Mouse (Mus musculus): ENCODE measurements around the gene Abca14.
A peak's percentile ranks its signal among the peaks of the same experiment; 100 is the strongest.
"Not testable (repeated sequence)": the region's sequence is repeated elsewhere in the genome, so short reads cannot be mapped to it uniquely, and the experiment has no call there.

Gene Abca14

DNA sequence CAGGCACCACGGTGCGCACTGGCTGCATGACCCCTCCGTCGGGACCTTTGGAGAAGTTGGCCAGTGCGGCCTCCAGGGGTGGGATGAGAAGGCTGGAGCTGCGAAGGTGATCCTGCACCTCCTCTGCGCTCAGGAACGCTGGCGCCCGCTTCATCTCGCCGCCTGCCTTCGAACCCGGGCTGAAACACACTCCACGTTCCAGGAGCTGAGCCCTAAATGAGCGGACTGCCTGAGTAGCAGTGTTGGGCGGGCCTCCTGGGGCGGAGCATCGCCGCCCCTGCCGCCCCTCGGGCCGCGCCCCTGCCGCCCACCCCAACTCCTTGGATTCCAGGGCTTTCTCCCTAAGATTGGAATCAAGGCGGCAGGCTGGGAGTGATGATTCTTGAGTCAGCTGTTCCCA lies 2.0 kb upstream of the Abca14 start, which contains the start of gene Crym:
Gene Crym, minus strand, starts transcription at position 341 of the 400 bp plus-strand sequence.
- DNase-seq, result no peak

DNA sequence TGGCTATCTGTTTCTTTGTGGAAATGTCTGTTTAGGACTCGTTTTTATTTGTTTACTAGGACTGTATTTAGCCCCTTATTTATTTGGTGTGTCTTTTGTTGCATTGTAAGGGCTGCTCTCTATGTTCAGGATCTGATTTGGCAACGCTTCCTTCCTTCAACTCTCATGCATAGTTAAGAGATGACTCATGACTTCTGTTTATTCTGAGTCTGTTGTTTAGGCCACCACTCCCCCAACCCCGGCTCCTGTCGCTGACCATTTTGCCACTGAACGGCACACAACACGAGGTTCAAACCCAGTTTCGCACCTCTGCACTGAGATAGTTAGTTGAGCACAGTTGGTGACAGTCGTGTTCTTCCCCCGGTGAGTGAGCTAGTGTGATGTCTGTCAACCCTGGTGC lies 2.2 kb downstream of the Abca14 start:
- DNase-seq, result no peak

DNA sequence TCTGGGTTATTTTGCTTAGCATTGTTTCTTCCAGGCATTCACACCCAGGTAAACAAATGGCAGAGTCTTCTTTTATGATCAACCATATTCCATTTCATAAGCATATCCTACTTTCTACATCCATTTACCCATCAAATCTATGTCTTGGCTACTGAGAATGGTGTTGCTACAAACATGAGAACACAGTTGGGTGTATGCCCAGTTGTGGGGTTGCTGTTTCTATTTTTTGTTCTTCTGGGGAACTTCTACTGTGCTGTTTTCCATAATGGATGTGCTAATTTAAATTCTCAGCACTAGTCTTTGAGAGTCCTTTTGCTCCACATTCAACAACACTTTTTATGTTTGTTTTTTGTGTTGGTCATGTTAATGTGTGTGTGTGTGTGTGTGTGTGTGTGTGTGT lies 24.8 kb downstream of the Abca14 start:
- no peak for DNase-seq

DNA sequence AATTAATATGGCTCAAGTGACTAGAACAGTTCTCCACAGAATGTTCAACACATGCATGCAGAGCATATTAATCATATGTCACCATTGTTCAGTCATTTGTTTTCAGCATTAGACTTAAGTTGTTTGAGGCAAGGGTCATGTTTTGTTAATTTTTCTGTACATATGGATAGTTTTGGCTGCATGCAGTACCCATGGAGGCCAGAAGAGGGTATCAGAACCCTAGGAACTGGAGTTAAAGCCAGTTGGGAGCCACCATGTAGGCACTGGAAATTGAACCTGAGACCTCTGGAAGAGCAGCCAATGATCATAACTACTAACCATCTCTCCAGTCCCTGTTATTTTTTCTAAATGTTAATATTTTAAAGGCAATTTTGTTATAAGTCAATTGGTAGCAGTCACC lies 37.3 kb downstream of the Abca14 start:
- DNase-seq, result peak; percentile 13

DNA sequence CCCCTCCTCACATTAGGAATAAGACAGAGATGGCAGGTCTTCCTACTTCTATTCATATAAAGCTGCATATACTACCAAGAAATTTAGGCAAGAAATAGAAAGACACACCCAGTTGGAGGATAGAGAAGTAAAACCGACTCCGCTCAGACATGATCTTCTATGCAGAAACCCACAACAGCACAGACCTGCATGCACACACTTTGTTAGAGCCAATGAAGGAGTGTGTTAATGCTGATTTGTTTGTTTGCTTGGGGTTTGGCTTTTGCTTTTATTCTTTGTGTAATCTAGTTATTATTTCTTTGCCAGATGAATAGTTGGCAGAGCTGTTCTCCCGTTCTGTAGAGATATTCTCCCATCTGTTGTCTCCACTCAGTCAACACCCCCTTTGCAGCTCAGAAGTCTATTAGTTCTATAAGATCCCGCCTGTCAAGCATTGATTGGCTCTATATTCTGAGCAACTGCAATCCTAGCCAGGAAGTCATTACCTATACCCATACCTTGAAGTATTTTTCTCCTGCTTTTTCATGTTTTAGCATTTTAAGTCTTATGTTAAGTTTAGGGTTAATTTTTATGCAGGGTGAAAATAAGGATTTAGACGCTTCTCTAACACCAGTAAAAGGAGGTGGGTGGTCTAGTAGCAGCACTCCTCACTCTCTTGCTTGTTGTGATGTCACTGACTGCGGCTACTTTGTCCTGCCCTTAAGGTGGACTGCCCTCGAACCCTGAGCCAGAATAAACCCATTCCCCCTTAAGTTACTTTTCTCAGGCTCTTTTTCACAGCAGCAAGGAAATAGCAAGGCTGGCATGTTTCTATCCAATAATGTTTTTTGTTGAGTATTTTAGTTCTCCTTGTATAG lies 67.6 kb downstream of the Abca14 start:
- no peak for DNase-seq

DNA sequence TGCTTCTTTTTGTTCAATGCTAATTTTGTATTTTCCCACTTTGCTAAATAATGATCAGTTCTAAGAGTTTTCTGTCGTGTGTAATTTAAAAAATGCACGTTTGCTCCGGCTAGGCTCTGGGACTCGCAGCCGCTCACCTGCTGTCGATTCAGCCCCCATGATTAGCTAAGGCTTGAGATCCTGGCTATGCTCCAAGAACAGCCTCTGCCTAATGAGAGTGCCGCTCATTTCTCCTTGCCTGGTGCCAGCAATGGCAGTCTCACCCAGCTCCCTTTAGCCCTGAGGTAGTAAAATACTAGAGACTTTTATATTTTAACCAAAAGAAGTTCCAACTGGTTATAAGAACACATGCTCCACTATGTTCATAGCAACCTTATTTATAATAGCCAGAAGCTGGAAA lies 68.3 kb downstream of the Abca14 start:
- no peak for DNase-seq

DNA sequence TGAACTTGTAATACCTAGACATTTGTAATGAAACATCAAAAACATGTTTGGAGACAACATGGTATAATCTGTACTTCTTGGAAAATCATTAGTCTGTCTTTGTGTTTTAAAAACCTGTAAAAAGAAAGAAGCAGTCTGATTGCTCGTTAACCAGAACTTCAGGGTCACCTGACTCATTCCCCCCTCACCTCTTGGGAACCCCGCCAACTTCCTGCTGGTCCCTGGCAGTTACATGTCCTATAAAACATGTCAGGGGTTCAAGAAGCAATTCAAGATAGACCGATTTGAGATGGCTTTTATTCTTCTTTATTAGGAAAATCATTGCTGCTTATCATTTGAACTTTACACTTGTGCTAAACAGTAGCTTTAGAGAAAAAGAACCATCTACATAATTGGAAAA lies 81.5 kb downstream of the Abca14 start:
- no peak for DNase-seq

DNA sequence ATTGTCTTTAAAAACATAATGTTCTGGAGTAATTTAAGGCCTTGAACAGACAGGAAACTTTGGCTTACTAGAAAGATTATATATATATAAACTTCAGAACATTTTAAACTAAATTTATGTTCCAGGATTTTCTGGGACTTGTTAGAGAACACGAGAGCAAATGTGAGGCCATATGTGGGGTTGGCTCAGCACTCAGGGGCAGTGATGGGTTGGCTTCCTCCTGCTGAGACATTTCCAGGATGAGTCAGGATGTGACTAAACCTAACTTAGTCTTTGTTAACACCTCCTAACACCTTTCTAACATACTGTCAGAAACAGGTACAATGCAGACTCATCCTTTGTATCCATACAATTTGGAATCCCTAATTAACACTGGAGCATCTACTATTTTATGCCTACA lies 112.3 kb downstream of the Abca14 start:
- DNase-seq, result no peak

DNA sequence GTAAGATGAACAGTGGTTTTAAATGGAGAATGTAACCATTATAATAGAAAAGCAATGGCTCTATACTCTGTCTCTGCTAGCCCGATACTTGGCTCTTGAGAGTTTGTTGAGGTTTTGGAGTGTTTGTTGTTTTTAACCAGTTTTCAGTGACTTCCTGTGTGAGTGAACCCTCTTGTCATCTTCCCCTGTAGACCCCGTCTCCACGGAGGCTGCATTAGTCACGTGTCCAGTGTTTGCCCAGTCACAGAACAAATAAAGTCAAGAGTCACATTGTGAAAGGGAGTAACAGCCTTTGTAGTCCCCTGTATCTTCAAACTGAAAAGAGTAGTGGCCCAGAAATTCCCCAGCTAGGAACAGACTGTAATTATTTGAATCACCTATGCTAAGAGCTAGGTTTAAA lies 119.2 kb downstream of the Abca14 start:
- no peak for DNase-seq

DNA sequence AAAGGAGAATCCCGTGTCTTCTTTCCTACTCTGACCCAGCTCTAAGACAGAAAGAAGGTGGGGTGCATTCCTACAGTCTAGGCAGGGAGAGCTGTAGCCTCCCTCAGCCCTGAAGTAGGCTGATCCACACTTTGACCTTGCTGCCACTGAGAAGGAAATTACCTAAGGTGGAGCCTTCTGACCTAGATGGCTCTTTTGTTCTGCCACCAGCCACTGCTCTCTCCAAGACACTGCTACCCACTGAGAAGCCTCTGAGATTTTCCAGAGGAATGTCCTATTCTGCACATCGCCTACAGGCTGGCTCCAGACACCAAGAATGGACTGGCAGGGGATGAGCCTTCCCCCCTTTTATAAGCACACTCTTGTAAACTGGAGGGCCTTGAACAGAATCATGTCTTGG lies 122.2 kb downstream of the Abca14 start:
- not testable (repeated sequence) for DNase-seq

DNA sequence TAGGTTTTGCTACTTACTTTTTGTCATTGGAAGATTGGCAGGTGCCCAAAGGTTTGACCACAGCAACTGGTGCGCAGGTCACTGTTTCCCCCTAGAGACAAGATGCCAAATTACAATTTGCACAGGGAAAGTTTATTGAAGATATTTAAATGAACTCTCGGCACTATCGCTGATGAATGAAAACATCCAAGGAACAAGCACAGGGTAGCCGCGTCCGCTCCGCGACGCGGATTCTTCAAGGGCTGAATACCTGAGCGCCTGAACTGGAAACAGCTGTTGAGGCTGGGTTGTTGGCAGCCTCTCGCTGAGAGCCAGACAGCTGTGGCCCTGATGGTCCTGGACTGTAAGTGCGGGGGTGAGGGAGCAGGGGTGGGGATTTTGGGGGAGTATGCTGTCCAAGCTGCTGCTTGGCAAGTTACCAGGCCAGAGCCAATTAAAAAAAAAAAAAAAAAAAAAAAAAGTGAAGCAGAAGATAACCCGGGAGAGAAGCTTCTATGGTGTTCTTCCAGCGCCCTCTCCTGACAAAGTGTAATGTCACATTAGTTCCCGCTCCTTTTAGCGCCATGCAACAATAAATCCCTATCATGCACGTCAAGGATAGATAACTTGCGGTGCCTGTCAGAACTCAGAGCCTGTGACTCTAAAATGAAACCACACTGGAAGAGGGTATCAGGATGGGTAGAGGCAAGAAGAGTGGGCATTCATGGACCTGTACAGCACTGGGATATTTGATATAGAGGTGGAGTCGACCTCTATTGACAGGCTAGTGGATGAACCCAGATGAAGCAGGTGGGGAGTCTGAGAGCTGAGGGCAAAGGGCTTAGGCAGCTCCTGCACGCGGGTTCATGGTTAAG lies 123.7 kb downstream of the Abca14 start:
- DNase-seq, result no peak

DNA sequence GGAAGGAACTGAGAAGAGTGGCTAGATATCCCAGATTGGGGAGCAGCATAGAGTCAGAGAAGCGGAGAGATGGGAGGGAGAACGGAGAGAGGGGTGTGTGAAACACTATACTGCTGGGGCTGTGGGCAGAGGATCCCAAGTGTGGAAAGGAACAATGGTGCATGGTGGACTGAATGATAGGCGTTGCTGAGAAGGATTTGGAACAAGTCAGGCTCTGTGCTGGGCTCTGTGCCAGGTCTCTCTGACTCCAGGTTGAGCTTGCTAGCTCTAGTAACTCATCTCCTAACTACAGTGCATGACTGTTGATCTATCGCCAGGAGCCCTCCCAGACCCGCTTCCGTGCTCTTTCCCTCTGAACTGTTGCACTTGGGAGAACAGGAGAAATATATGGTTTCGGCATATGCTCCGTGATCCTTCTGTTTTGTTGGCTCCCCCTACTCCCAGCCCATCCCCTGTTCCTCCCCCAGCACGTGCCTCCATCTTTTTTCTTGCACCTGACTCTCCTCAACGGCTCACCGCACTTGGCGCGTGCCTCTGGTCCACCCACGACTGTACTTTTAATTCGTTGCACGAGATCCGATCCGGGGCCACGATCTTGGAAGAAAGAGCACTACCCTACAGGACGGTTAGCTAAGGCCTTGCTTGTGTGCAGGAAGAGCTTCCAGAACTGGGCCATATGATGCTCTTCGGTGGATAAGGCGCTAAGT lies 124.5 kb downstream of the Abca14 start, which contains the start of gene Abca15:
Gene Abca15, plus strand, starts transcription at position 584 of the 707 bp plus-strand sequence.
- DNase-seq, result no peak

DNA sequence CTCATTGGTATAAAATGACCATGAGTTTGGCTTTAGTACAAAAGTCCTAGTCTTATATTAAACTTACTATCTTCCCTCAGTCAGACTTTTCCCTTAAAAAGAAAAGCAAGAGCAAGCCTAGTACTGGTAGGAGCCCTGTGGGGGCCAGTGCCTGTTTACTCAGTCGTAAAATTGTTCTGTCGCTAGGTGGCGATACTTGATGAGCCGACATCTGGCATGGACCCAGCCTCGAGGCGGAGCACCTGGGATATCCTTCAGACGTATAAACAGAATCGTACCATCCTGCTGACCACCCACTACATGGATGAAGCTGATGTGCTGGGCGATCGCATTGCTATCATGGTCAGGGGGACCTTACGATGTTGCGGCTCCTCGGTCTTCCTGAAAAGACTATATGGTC lies 157.4 kb downstream of the Abca14 start:
- DNase-seq, result peak; percentile 7
